Mouse (Mus musculus) G1E (cell line): ENCODE data around the gene Fuz. TPM values are rescaled to one million over a fixed set of nuclear protein-coding genes. Genes with fewer than 3 reads are reported as not detected.

Experiments
- ATAC-seq: 2 replicates; pipeline ENCODE4 v1.8.0; 2016; ENCODE audit warnings: mild to moderate bottlenecking; ENCODE audit not compliant: insufficient number of reproducible peaks, poor library complexity, low FRiP score, severe bottlenecking; ENCODE audit errors: extremely low read depth
- DNase-seq: peaks from one replicate; pipeline ENCODE4 v3.0.0; 2012; ENCODE audit warnings: low spot score
- H3K27me3 ChIP-seq: 2 replicates; pipeline ENCODE4 v1.6.1; 2012; ENCODE audit warnings: mild to moderate bottlenecking, low read length, inconsistent platforms; ENCODE audit not compliant: insufficient read depth
- H3K36me3 ChIP-seq: replicated peaks from 2 replicates; pipeline ENCODE3; 2012; ENCODE audit warnings: mild to moderate bottlenecking, inconsistent platforms
- H3K4me1 ChIP-seq: 2 replicates; pipeline ENCODE4 v1.6.1; 2012; ENCODE audit warnings: low read depth, low read length, inconsistent platforms, mixed read lengths; ENCODE audit not compliant: insufficient read depth
- H3K4me3 ChIP-seq: 2 replicates; pipeline ENCODE4 v1.5.1; 2012; ENCODE audit warnings: low read depth, mild to moderate bottlenecking, inconsistent platforms, low read length, moderate library complexity, mixed read lengths
- H3K9me3 ChIP-seq: replicated peaks from 2 replicates; pipeline ENCODE4 v1.6.1; 2012; ENCODE audit warnings: inconsistent platforms
- CTCF ChIP-seq: IDR thresholded peaks from 2 replicates; pipeline ENCODE4 v1.5.1; 2012; ENCODE audit warnings: low read depth, low read length, inconsistent platforms, mixed read lengths
- GATA1 ChIP-seq: IDR thresholded peaks from 2 replicates; pipeline ENCODE4 v1.6.1; 2012; ENCODE audit warnings: borderline replicate concordance, low read length, inconsistent platforms, mixed read lengths
- GATA2 ChIP-seq: IDR thresholded peaks from 2 replicates; pipeline ENCODE4 v1.6.1; 2012; ENCODE audit warnings: low read depth, low read length, inconsistent platforms, borderline replicate concordance
- POLR2AphosphoS5 ChIP-seq: IDR thresholded peaks from 2 replicates; pipeline ENCODE4 v1.6.1; 2012; ENCODE audit warnings: low read depth, low read length, inconsistent platforms; ENCODE audit not compliant: insufficient replicate concordance
- TAL1 ChIP-seq: conservative IDR thresholded peaks from 2 replicates; pipeline ENCODE4 v1.6.1; 2012; ENCODE audit warnings: low read depth, low read length, inconsistent platforms, mixed read lengths
- polyA plus RNA-seq: library from polyadenylated mRNA; stranded (reverse); fragments of >175 nt; gene quantifications from 2 replicates; pipeline ENCODE4 v1.2.3, GENCODE M21; 2012
- total RNA-seq, 2 experiments: library from RNA; stranded (forward) in 1 of 2; stranded (reverse) in 1 of 2; fragments of 200-1000 nt in 1 of 2; fragments of >200 nt in 1 of 2; fragmentation: Nextera tagmentation in 1 of 2; gene quantifications; 2 replicates each; pipeline ENCODE4 v1.2.3; 2014 to 2017

Gene Fuz
- total RNA-seq (2014; fragmentation: Nextera tagmentation) (13.6 and 17.8 TPM in 2 replicates), total RNA-seq (2017) (16.8 and 19.0 TPM in 2 replicates), polyA plus RNA-seq (37.5 and 49.0 TPM in 2 replicates)

DNA sequence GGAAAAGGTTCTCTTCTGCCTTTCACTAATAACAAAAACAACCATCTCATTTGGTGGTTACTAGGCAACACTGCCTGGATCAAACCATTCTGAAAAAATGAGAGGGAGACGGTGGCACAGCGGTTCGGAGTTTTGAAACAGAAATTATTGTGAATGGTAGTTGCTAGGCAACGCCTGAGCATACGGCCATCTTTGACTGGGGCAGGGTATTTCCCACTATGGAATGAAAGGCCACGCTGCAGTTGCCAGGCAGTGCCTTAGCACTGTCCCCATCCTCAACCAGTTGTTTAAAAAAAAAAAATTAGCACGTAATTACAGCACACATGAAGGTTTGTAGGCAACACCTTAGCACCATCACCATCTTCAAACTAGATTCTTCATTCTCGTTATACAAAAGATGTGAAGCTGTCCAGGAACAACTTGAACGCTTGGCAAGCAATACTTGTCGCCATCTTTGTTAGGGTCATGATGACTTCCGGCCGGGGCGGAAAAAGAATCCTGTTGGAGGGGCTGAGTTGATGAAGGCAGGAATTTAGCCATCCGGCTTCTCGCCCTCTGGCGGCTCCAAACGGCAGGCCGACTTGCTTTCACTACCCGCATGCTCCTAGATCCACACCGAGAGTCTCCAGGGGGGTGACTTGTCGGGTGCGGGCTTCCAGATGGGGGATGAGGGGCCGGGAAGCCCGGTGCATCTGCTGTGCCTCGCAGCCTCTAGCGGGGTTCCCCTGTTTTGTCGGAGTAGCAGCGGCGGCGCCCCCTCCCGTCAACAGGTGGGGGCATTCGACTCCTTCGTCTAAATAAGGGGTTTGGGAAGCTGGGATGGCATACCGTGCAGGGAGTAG is at the start of gene Fuz:
Gene Fuz (plus strand): TSS at position 487 of the 842 bp plus-strand sequence.
- TF ChIP-seq CTCF (no peak), TAL1 (no peak), GATA2 (no peak), POLR2AphosphoS5 (no peak), GATA1 (no peak)
- DNase-seq = peak; percentile 81
- Histone ChIP-seq H3K27me3 (no peaks in the 10 kb centered on the region), H3K36me3 (peaks cover 45% of the 10 kb centered on the region), H3K4me1 (peaks cover 78% of the 10 kb centered on the region), H3K9me3 (no peaks in the 10 kb centered on the region), H3K4me3 (peak within 1 kb of the TSS; percentile 76)
- peak; percentile 51 for ATAC-seq

DNA sequence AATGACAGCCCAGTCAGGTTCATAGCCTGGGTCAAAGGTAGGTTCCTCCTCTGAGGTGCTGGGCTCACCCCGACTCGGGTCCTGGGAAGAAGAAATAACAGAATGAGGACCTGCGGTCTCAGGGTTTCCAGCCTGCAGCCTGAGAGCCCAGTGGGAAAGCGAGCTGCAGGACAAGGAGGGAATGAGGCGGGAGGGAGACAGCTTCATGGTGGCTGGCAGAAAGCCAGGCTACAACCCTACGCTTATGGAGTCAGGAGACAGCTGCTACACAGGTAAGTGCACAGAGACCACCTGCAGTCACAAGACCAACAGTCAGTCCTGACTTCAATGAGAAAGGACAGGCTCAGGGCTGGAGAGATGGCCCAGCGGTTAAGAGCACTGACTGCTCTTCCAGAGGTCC is 49.1 kb upstream of the Fuz start:
- no peaks in the 10 kb centered on the region for H3K9me3 ChIP-seq
- DNase-seq (no peak), ATAC-seq (no peak)
- no peak overlapping the region for H3K4me3 ChIP-seq
- no peaks in the 10 kb centered on the region for H3K27me3 ChIP-seq
- no peak for TF ChIP-seq GATA1
- TF ChIP-seq POLR2AphosphoS5 = no peak
- TF ChIP-seq CTCF = no peak
- no peak for TF ChIP-seq TAL1
- TF ChIP-seq GATA2 = no peak
- peaks cover 48% of the 10 kb centered on the region for H3K4me1 ChIP-seq
- peaks cover 77% of the 10 kb centered on the region for H3K36me3 ChIP-seq

DNA sequence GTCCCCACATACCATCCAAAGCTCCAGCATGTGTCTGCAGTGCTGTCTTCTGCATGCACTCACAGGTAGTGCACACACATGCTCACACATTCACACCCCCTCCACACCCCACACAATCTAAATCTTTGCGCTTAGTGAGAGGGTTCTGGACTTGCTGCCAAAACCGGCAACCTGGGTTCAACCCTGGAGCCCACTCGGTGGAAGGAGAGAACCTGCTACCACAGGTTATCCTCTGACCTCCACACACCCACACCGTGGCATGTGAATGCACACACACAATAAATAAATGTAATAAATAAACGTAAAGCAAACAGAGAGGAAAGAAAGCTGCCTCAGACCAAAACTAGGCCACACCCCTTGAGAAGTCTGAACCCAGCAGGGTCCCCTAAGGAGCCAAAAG is 48.1 kb upstream of the Fuz start:
- TF ChIP-seq CTCF (no peak), GATA2 (no peak), TAL1 (no peak), GATA1 (no peak), POLR2AphosphoS5 (no peak)
- DNase-seq (no peak), ATAC-seq (no peak)
- Histone ChIP-seq H3K4me1 (peaks cover 55% of the 10 kb centered on the region), H3K9me3 (no peaks in the 10 kb centered on the region), H3K27me3 (no peaks in the 10 kb centered on the region), H3K36me3 (peaks cover 77% of the 10 kb centered on the region), H3K4me3 (peak overlapping the region; percentile 95)

DNA sequence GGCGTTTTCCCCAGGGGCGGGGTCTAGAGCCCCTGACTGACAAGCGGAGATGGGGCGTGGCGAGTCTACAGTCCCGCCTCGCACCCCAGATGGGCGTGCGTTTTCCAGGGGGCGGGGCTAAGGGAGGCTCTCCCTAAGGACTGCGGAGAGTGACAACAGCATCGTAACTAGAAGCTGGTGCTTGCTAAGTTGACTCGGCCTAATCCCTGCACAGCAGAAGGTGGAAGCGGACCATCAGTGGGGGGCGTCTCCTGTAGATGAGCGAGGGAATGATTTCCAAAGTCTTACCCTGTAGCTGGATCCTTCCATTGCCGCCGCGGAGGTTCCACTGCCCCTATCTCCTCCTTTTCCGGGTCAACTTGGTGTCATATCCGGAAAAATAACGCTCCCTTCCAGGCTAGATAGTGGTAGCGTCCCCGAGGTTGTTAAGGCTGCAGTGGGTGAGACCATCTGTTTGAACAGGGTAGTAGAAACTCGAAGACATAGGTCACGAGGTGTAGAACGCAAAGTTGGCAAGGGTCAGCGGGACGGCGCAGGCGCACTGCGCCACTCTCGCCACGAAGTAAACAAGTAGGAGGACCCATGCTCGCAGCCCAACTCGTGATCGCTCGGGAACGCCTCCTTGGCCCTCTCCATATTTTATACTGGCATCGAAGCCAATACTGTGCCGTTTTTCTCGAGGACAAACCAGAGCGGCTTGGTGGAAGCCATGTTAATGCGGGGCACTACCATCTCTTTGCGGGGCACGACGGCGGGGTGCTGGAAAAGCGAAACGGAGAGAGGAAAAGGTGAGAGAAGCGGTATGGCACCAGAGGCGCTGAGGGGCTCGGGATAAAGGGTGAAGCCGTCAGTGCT is 47.1 kb upstream of the Fuz start, which contains the start of the genes Akt1s1 and Tbc1d17:
Gene Akt1s1 (plus strand): TSS at position 431 of the 855 bp plus-strand sequence.
Gene Tbc1d17 (minus strand): TSS at position 519 of the 855 bp plus-strand sequence.
- Histone ChIP-seq H3K9me3 (peaks cover 2% of the 10 kb centered on the region), H3K27me3 (no peaks in the 10 kb centered on the region), H3K4me1 (peaks cover 60% of the 10 kb centered on the region), H3K36me3 (peaks cover 77% of the 10 kb centered on the region), H3K4me3 (peak within 1 kb of the TSS; percentile 95)
- ATAC-seq = peak; percentile 75
- TF ChIP-seq POLR2AphosphoS5 (0 out of 2 replicates have a peak, but pooled peaks have one; percentile 17), CTCF (no peak), TAL1 (no peak), GATA1 (no peak), GATA2 (no peak)
- peak; percentile 70 for DNase-seq

DNA sequence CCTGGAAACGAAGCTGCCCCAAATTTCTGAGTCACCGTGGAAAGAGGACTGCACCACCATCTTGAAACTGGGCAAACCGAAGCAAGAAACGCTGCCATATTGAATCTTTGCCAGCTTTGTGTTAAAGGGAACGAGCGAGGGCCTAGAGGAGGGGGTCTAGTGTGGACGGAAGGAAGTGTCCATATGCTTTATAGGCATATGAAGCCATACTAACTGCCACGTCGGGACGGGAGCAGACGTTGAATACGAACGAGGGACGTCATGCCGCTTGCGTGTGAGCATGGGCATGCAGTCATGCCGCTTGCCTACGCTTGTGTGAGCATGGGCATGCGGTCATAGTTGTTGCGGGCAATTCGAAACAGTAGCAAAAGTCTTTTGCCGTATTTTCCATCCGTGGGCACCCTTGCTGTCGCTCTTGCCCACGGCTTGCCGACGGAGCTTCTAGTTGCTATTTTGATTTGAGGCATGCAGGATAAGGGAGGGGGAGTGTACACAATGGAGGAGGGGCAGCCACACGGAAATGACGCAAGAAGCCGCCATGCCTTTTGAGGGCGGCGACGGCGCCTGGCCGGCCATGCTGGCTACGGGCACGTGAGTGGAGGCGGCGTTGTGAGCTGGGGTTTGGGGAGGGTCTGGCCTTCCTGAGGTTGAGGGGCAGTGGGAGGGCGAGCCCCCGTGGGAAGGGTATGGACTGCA is 46.3 kb upstream of the Fuz start:
- H3K36me3 ChIP-seq = peaks cover 77% of the 10 kb centered on the region
- ATAC-seq = peak; percentile 29
- peak; percentile 74 for DNase-seq
- H3K9me3 ChIP-seq = peaks cover 10% of the 10 kb centered on the region
- TF ChIP-seq GATA2 (no peak), POLR2AphosphoS5 (peak; percentile 54; the same call in 1 of the 2 replicates), CTCF (no peak), TAL1 (no peak)
- peaks cover 68% of the 10 kb centered on the region for H3K4me1 ChIP-seq
- H3K27me3 ChIP-seq = no peaks in the 10 kb centered on the region
- H3K4me3 ChIP-seq = peak overlapping the region; percentile 95
